Mouse (Mus musculus) 3134 (cell line): Measurements from ENCODE around the gene Napepld.

ENCODE experiments used
- DNase-seq: peaks from one replicate; pipeline ENCODE4 v3.0.0-alpha.2; 2011; ENCODE audit warnings: low spot score; ENCODE audit not compliant: insufficient read length; ENCODE audit errors: extremely low read depth

Napepld gene

GRCm38 (mm10) chr5:21701351-21702008, at the start of gene Napepld:
Gene Napepld, minus strand, starts transcription at chr5:21701396.
- DNase-seq: peak; percentile 99

- DNase-seq: no peak
Observed at GRCm38 (mm10) chr5:21745966-21746365, 44.8 kb upstream of the Napepld start.

GRCm38 (mm10) chr5:21744651-21745050, 43.5 kb upstream of the Napepld start:
- no peak for DNase-seq

- DNase-seq: no peak
Observed at GRCm38 (mm10) chr5:21743606-21744005, 42.4 kb upstream of the Napepld start.

GRCm38 (mm10) chr5:21739881-21740280, 38.7 kb upstream of the Napepld start:
- no peak for DNase-seq

GRCm38 (mm10) chr5:21739120-21739519, 37.9 kb upstream of the Napepld start:
- no peak for DNase-seq

GRCm38 (mm10) chr5:21737620-21738019, 36.4 kb upstream of the Napepld start:
- DNase-seq: no peak

GRCm38 (mm10) chr5:21736956-21737585, 35.9 kb upstream of the Napepld start, which contains the start of gene Pmpcb:
Gene Pmpcb, plus strand, starts transcription at chr5:21737141.
- peak; percentile 75 for DNase-seq

GRCm38 (mm10) chr5:21736046-21736445, 34.9 kb upstream of the Napepld start:
- no peak for DNase-seq

GRCm38 (mm10) chr5:21735584-21735983, 34.4 kb upstream of the Napepld start:
- peak; percentile 36 for DNase-seq

- no peak for DNase-seq
Observed at GRCm38 (mm10) chr5:21735100-21735499, 33.9 kb upstream of the Napepld start.

- DNase-seq: peak; percentile 61
Observed at GRCm38 (mm10) chr5:21732930-21733329, 31.7 kb upstream of the Napepld start.

- no peak for DNase-seq
Observed at GRCm38 (mm10) chr5:21732177-21732911, 31.1 kb upstream of the Napepld start.

- no peak for DNase-seq
Observed at GRCm38 (mm10) chr5:21729107-21729506, 27.9 kb upstream of the Napepld start.

GRCm38 (mm10) chr5:21724872-21725271, 23.7 kb upstream of the Napepld start:
- DNase-seq: no peak

GRCm38 (mm10) chr5:21724427-21724826, 23.2 kb upstream of the Napepld start:
- DNase-seq: no peak

- DNase-seq: no peak
Observed at GRCm38 (mm10) chr5:21719209-21719608, 18.0 kb upstream of the Napepld start.

- DNase-seq: no peak
Observed at GRCm38 (mm10) chr5:21718546-21718945, 17.4 kb upstream of the Napepld start.

GRCm38 (mm10) chr5:21717165-21717715, 16.0 kb upstream of the Napepld start:
- DNase-seq: no peak

- no peak for DNase-seq
Observed at GRCm38 (mm10) chr5:21714447-21714846, 13.3 kb upstream of the Napepld start.

- DNase-seq: no peak
Observed at GRCm38 (mm10) chr5:21712127-21712715, 11.0 kb upstream of the Napepld start.
